Mouse (Mus musculus) CH12.LX (cell line): Measurements from ENCODE around the gene Lemd2. TPM values are rescaled to one million over a fixed set of nuclear protein-coding genes. Genes with fewer than 3 reads are reported as not detected.

Experiments
- DNase-seq: peaks from one replicate; pipeline ENCODE4 v3.0.0-alpha.2; 2013; ENCODE audit errors: extremely low read depth
- H3K27ac ChIP-seq: 2 replicates; pipeline ENCODE4 v1.5.1; 2012; ENCODE audit warnings: low read depth, mild to moderate bottlenecking, control low read depth, moderate library complexity; ENCODE audit not compliant: insufficient read depth
- H3K27me3 ChIP-seq: replicated peaks from 2 replicates; pipeline ENCODE3; 2012; ENCODE audit warnings: inconsistent platforms
- H3K36me3 ChIP-seq, 2 experiments: replicated peaks in 1 of 2; 2 replicates each; pipeline versions ENCODE3 to v1.6.1; 2012; ENCODE audit warnings: inconsistent platforms in 1 of 2, low read length in 1 of 2, mild to moderate bottlenecking in 1 of 2, mixed read lengths in 1 of 2, moderate library complexity in 1 of 2; ENCODE audit not compliant: control insufficient read depth in 1 of 2, insufficient read depth in 1 of 2
- H3K4me1 ChIP-seq, 2 experiments: 2 replicates each; pipeline ENCODE4 v1.6.1; 2012; ENCODE audit warnings: inconsistent platforms in 1 of 2, moderate library complexity in 1 of 2; ENCODE audit not compliant: insufficient read depth in 2 of 2, control insufficient read depth in 1 of 2
- H3K4me2 ChIP-seq: 2 replicates; pipeline ENCODE4 v1.6.1; 2012; ENCODE audit warnings: low read depth, mild to moderate bottlenecking, control low read depth; ENCODE audit not compliant: poor library complexity, insufficient read depth, severe bottlenecking
- H3K4me3 ChIP-seq, 3 experiments: fragments of 150-350 bp in 1 of 3; sonication (generic) in 1 of 3; replicated peaks in 1 of 3; 2 replicates each; pipeline versions ENCODE3 to v1.5.1; 2011 to 2012; ENCODE audit warnings: low read depth in 2 of 3, low read length in 2 of 3, mild to moderate bottlenecking in 2 of 3, moderate library complexity in 2 of 3, control low read depth in 1 of 3, improper control_type of control experiment in 1 of 3, inconsistent platforms in 1 of 3, mixed read lengths in 1 of 3; ENCODE audit not compliant: poor library complexity in 1 of 3
- H3K79me2 ChIP-seq: replicated peaks from 2 replicates; pipeline ENCODE4 v1.6.1; 2012; ENCODE audit warnings: mild to moderate bottlenecking, moderate library complexity; ENCODE audit not compliant: control insufficient read depth, poor library complexity, insufficient read depth, severe bottlenecking; ENCODE audit errors: extremely low read depth
- H3K9ac ChIP-seq: 2 replicates; pipeline ENCODE4 v1.6.1; 2012; ENCODE audit warnings: low read depth, mild to moderate bottlenecking, control low read depth, moderate library complexity; ENCODE audit not compliant: insufficient read depth
- H3K9me3 ChIP-seq: replicated peaks from 2 replicates; pipeline ENCODE3; 2012; ENCODE audit warnings: low read length, inconsistent platforms, mixed read lengths
- BHLHE40 ChIP-seq: IDR thresholded peaks from 2 replicates; pipeline ENCODE4 v1.6.1; 2011; ENCODE audit warnings: mild to moderate bottlenecking, low read depth, low read length, improper control_type of control experiment
- CHD2 ChIP-seq: IDR thresholded peaks from 2 replicates; pipeline ENCODE4 v1.6.1; 2011; ENCODE audit warnings: low read length, improper control_type of control experiment
- ELF1 ChIP-seq: IDR thresholded peaks from 2 replicates; pipeline ENCODE4 v1.6.1; 2014; ENCODE audit warnings: low read depth, mild to moderate bottlenecking, inconsistent platforms, low read length, improper control_type of control experiment
- EP300 ChIP-seq: IDR thresholded peaks from 2 replicates; pipeline ENCODE4 v1.6.1; 2011; ENCODE audit warnings: low read length, improper control_type of control experiment
- ETS1 ChIP-seq: conservative IDR thresholded peaks from 2 replicates; pipeline ENCODE4 v1.6.1; 2012; ENCODE audit warnings: low read depth, mild to moderate bottlenecking, inconsistent platforms, low read length, improper control_type of control experiment, moderate library complexity
- GABPA ChIP-seq: IDR thresholded peaks from 2 replicates; pipeline ENCODE4 v1.6.1; 2012; ENCODE audit warnings: low read depth, low read length, improper control_type of control experiment, inconsistent platforms; ENCODE audit not compliant: insufficient replicate concordance
- HCFC1 ChIP-seq: IDR thresholded peaks from 2 replicates; pipeline ENCODE4 v1.6.1; 2012; ENCODE audit warnings: low read depth, mild to moderate bottlenecking, inconsistent platforms, low read length, improper control_type of control experiment
- IRF4 ChIP-seq: IDR thresholded peaks from 2 replicates; pipeline ENCODE4 v1.6.1; 2014; ENCODE audit warnings: low read depth, mild to moderate bottlenecking, inconsistent platforms, low read length, improper control_type of control experiment
- JUN ChIP-seq: IDR thresholded peaks from 2 replicates; pipeline ENCODE4 v1.6.1; 2011; ENCODE audit warnings: low read depth, mild to moderate bottlenecking, low read length, improper control_type of control experiment, moderate library complexity; ENCODE audit not compliant: insufficient read depth
- JUND ChIP-seq: conservative IDR thresholded peaks from 2 replicates; pipeline ENCODE4 v1.6.1; 2011; ENCODE audit warnings: low read depth, low read length, improper control_type of control experiment
- MAFK ChIP-seq: IDR thresholded peaks from 2 replicates; pipeline ENCODE4 v1.6.1; 2011; ENCODE audit warnings: low read length, improper control_type of control experiment; ENCODE audit not compliant: insufficient replicate concordance
- MAX ChIP-seq: IDR thresholded peaks from 2 replicates; pipeline ENCODE4 v1.6.1; 2011; ENCODE audit warnings: low read length, improper control_type of control experiment
- MAZ ChIP-seq: IDR thresholded peaks from 2 replicates; pipeline ENCODE4 v1.6.1; 2012; ENCODE audit warnings: low read depth, mild to moderate bottlenecking, inconsistent platforms, low read length, improper control_type of control experiment, moderate library complexity
- MEF2A ChIP-seq: IDR thresholded peaks from 2 replicates; pipeline ENCODE4 v1.6.1; 2014; ENCODE audit warnings: low read depth, mild to moderate bottlenecking, inconsistent platforms, low read length, improper control_type of control experiment, borderline replicate concordance
- MXI1 ChIP-seq: IDR thresholded peaks from 2 replicates; pipeline ENCODE4 v1.6.1; 2011; ENCODE audit warnings: mild to moderate bottlenecking, low read depth, low read length, improper control_type of control experiment
- MYC ChIP-seq: IDR thresholded peaks from 2 replicates; pipeline ENCODE4 v1.6.1; 2011; ENCODE audit warnings: low read depth, mild to moderate bottlenecking, improper control_type of control experiment, low read length
- NELFE ChIP-seq: IDR thresholded peaks from 2 replicates; pipeline ENCODE4 v1.6.1; 2011; ENCODE audit warnings: low read depth, low read length, improper control_type of control experiment
- NRF1 ChIP-seq: IDR thresholded peaks from 2 replicates; pipeline ENCODE4 v1.6.1; 2014; ENCODE audit warnings: low read depth, mild to moderate bottlenecking, inconsistent platforms, low read length, improper control_type of control experiment, moderate library complexity
- POLR2A ChIP-seq: IDR thresholded peaks from 2 replicates; pipeline ENCODE4 v1.6.1; 2011; ENCODE audit warnings: low read depth, mild to moderate bottlenecking, improper control_type of control experiment, low read length
- POLR2AphosphoS2 ChIP-seq: IDR thresholded peaks from 2 replicates; pipeline ENCODE4 v1.6.1; 2011; ENCODE audit warnings: low read depth, low read length, improper control_type of control experiment
- RCOR1 ChIP-seq: conservative IDR thresholded peaks from 2 replicates; pipeline ENCODE4 v1.6.1; 2012; ENCODE audit warnings: low read depth, mild to moderate bottlenecking, inconsistent platforms, low read length, improper control_type of control experiment
- SIN3A ChIP-seq: IDR thresholded peaks from 2 replicates; pipeline ENCODE4 v1.6.1; 2012; ENCODE audit warnings: low read length, improper control_type of control experiment, inconsistent platforms
- TBP ChIP-seq: conservative IDR thresholded peaks from 2 replicates; pipeline ENCODE4 v1.6.1; 2011; ENCODE audit warnings: low read depth, low read length, improper control_type of control experiment
- TCF12 ChIP-seq: IDR thresholded peaks from 2 replicates; pipeline ENCODE4 v1.6.1; 2014; ENCODE audit warnings: low read depth, mild to moderate bottlenecking, inconsistent platforms, low read length, improper control_type of control experiment
- UBTF ChIP-seq: IDR thresholded peaks from 2 replicates; pipeline ENCODE4 v1.6.1; 2012; ENCODE audit warnings: low read depth, mild to moderate bottlenecking, inconsistent platforms, low read length, improper control_type of control experiment, moderate library complexity
- USF1 ChIP-seq: IDR thresholded peaks from 2 replicates; pipeline ENCODE4 v1.6.1; 2014; ENCODE audit warnings: low read depth, mild to moderate bottlenecking, inconsistent platforms, low read length, improper control_type of control experiment
- ZKSCAN1 ChIP-seq: IDR thresholded peaks from 2 replicates; pipeline ENCODE4 v1.6.1; 2012; ENCODE audit warnings: low read depth, inconsistent platforms, low read length, improper control_type of control experiment, borderline replicate concordance
- ZMIZ1 ChIP-seq: IDR thresholded peaks from 2 replicates; pipeline ENCODE4 v1.6.1; 2012; ENCODE audit warnings: low read depth, mild to moderate bottlenecking, inconsistent platforms, low read length, improper control_type of control experiment
- ZNF384 ChIP-seq: IDR thresholded peaks from 2 replicates; pipeline ENCODE4 v1.6.1; 2012; ENCODE audit warnings: low read depth, low read length, improper control_type of control experiment, inconsistent platforms
- dilution Hi-C: fragments of 300-500 bp; cut with MboI; formaldehyde crosslinking; loops from 2 replicates; pipeline ENCODE4 v1.14.3; 2020; ENCODE audit warnings: low sequenced_read_pairs; ENCODE audit not compliant: extremely low pct_unique_long_range_greater_than_20kb, extremely low pct_ligation_motif_present
- in situ Hi-C: fragments of 300-500 bp; cut with MboI; formaldehyde crosslinking; loops from 3 replicates; pipeline ENCODE4 v1.14.3; 2019; ENCODE audit warnings: low sequenced_read_pairs, low pct_ligation_motif_present, low pct_unique_long_range_greater_than_20kb, mixed read lengths
- polyA plus RNA-seq: library from polyadenylated mRNA; unstranded; fragments of >175 nt; gene quantifications from 2 replicates; pipeline ENCODE4 v1.2.1, GENCODE M21; 2012; ENCODE audit warnings: low read depth; ENCODE audit not compliant: insufficient read length
- total RNA-seq, 2 experiments: library from RNA; depleted of rRNA; stranded (reverse); fragments of 300-350 nt in 1 of 2; fragments of >200 nt in 1 of 2; gene quantifications; 2 replicates each; pipeline ENCODE4 v1.2.3; 2012 to 2014

Gene Lemd2
- total and polyA plus RNA-seq, 3 experiments: 15.1 to 28.8 (median 18.4) TPM

DNA sequence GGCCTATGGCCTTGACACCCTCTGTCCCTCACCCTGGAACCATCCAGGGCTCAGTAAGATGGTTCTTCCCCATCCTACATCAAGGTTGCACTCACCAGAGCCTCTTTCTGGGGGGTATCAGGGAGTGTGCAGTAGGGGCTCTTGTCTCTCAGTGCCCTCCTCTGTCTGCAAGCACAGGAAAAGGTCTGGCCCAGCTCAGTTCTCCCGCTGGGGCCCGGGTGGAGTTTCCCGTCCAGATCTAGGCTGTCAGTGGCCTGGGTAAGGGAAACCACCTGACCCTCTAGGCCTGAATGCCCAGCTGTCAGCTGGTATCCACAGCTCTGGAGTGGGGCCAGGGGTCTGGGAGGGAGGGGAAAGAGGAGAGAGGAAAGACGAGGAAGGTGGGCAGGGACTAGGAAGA lies 36.7 kb downstream of the Lemd2 start, which contains the start of gene Ip6k3:
TSS of gene Ip6k3 (minus strand) at position 251 of the 400 bp plus-strand sequence.
- Histone ChIP-seq H3K9me3 (no peaks in the 10 kb centered on the region), H3K36me3 (peaks cover 13 to 31% of the 10 kb centered on the region in 2 experiments), H3K27ac (peak within 1 kb of the TSS; percentile 94), H3K4me2 (peak within 1 kb of the TSS; percentile 71), H3K9ac (peak within 1 kb of the TSS; percentile 68), H3K27me3 (no peaks in the 10 kb centered on the region), H3K4me1 (peaks cover 52 to 82% of the 10 kb centered on the region in 2 experiments), H3K4me3 (peak within 1 kb of the TSS; percentile 55 to 77 (median 75)), H3K79me2 (peaks cover 42% of the 10 kb centered on the region)
- dilution Hi-C loops: no loop called here
- DNase-seq: no peak
- in situ Hi-C loops: loop anchor here (10.0 kb wide), 1 partner anchor 157 kb away; no protein-coding TSS in a partner anchor
- TF ChIP-seq EP300: peak; percentile 83
- 0 out of 2 replicates have a peak, but pooled peaks have one; percentile 52 for TF ChIP-seq UBTF
- no peak for TF ChIP-seq POLR2AphosphoS2
- TF ChIP-seq ZMIZ1: peak; percentile 66
- TF ChIP-seq ETS1: peak; percentile 86
- TF ChIP-seq ZNF384: no peak
- TF ChIP-seq NRF1: 0 out of 2 replicates have a peak, but pooled peaks have one; percentile 18
- TF ChIP-seq USF1: peak; percentile 40
- no peak for TF ChIP-seq JUN
- TF ChIP-seq JUND: no peak
- TF ChIP-seq IRF4: peak; percentile 77
- peak; percentile 75 for TF ChIP-seq MEF2A
- TF ChIP-seq MAFK: 0 out of 2 replicates have a peak, but pooled peaks have one; percentile 24
- TF ChIP-seq MAX: peak; percentile 50; the same call in 1 of the 2 replicates
- peak; percentile 35; the same call in 1 of the 2 replicates for TF ChIP-seq MXI1
- 0 out of 2 replicates have a peak, but pooled peaks have one; percentile 5 for TF ChIP-seq TBP
- TF ChIP-seq ELF1: peak; percentile 13; the same call in 1 of the 2 replicates
- 0 out of 2 replicates have a peak, but pooled peaks have one; percentile 32 for TF ChIP-seq RCOR1
- no peak for TF ChIP-seq ZKSCAN1
- TF ChIP-seq BHLHE40: peak; percentile 52
- no peak; the same call in none of the 2 replicates for TF ChIP-seq HCFC1
- TF ChIP-seq GABPA: no peak
- peak; percentile 71 for TF ChIP-seq SIN3A
- TF ChIP-seq CHD2: peak; percentile 68
- TF ChIP-seq TCF12: peak; percentile 93
- TF ChIP-seq MAZ: peak; percentile 86
- TF ChIP-seq POLR2A: peak; percentile 55; the same call in 1 of the 2 replicates
- TF ChIP-seq NELFE: peak; percentile 60
- TF ChIP-seq MYC: no peak
